Mouse (Mus musculus) embryonic facial prominence, embryonic 13.5 days (tissue): ENCODE results near the gene Tmem248. TPM values are rescaled to one million over a fixed set of nuclear protein-coding genes. Genes with fewer than 3 reads are reported as not detected.

Experiments used
- ATAC-seq: fragments of 200-750 bp; cut with Nextera tagmentation; 2 replicates; pipeline ENCODE4 v1.8.0; 2017; ENCODE audit warnings: low read depth; ENCODE audit not compliant: insufficient number of reproducible peaks, insufficient read depth, low FRiP score, low TSS enrichment
- H3K27ac ChIP-seq: fragments of 300-500 bp; sonication (generic); 2 replicates; pipeline ENCODE4 v1.5.1; 2015; ENCODE audit warnings: moderate library complexity, mild to moderate bottlenecking, inconsistent platforms
- H3K27me3 ChIP-seq: fragments of 300-500 bp; sonication (generic); 2 replicates; pipeline ENCODE4 v1.6.1; 2015; ENCODE audit warnings: mild to moderate bottlenecking, inconsistent platforms
- H3K36me3 ChIP-seq: fragments of 300-500 bp; sonication (generic); 2 replicates; pipeline ENCODE4 v1.6.1; 2015; ENCODE audit warnings: mild to moderate bottlenecking, inconsistent platforms
- H3K4me1 ChIP-seq: fragments of 300-500 bp; sonication (generic); 2 replicates; pipeline ENCODE4 v1.6.1; 2015; ENCODE audit warnings: inconsistent platforms
- H3K4me2 ChIP-seq: fragments of 300-500 bp; sonication (generic); 2 replicates; pipeline ENCODE4 v1.6.1; 2015; ENCODE audit warnings: moderate library complexity, mild to moderate bottlenecking, inconsistent platforms
- H3K4me3 ChIP-seq: fragments of 300-500 bp; sonication (generic); 2 replicates; pipeline ENCODE4 v1.5.1; 2015; ENCODE audit warnings: mild to moderate bottlenecking, inconsistent platforms
- H3K9ac ChIP-seq: fragments of 300-500 bp; sonication (generic); 2 replicates; pipeline ENCODE4 v1.6.1; 2015; ENCODE audit warnings: mild to moderate bottlenecking, inconsistent platforms
- H3K9me3 ChIP-seq: fragments of 300-500 bp; sonication (generic); 2 replicates; pipeline ENCODE4 v1.6.1; 2016; ENCODE audit warnings: inconsistent platforms
- WGBS: fragments of 180-500 bp; shearing (Covaris S2); methylation state at CpG from one replicate; pipeline ENCODE4 v1.1.7; 2015; ENCODE audit warnings: mixed read lengths; 5-methylcytosine and 5-hydroxymethylcytosine counted together
- polyA plus RNA-seq: library from polyadenylated mRNA; unstranded; fragments of >200 nt; fragmentation: Nextera tagmentation; extraction: Ambion mirVana; gene quantifications from 2 replicates; pipeline ENCODE4 v1.2.1, GENCODE M21; 2015

Tmem248 gene
- polyA plus RNA-seq, 1 experiment from 2014 or later: 31.8 TPM

GRCm38 (mm10) chr5:130205441-130206023, 11.3 kb upstream of the Tmem248 start:
- 94% methylated on average over 3 of the region's 3 CpGs for WGBS
- Histone ChIP-seq H3K27ac (no peak overlapping the region), H3K4me2 (no peak overlapping the region), H3K9me3 (no peaks in the 10 kb centered on the region), H3K4me1 (no peaks in the 10 kb centered on the region), H3K4me3 (no peak overlapping the region), H3K9ac (no peak overlapping the region), H3K36me3 (peaks cover 57% of the 10 kb centered on the region), H3K27me3 (no peaks in the 10 kb centered on the region)
- no peak for ATAC-seq

GRCm38 (mm10) chr5:130207299-130207698, 9.6 kb upstream of the Tmem248 start:
- H3K27me3 ChIP-seq: no peaks in the 10 kb centered on the region
- H3K27ac ChIP-seq: no peak overlapping the region
- H3K4me1 ChIP-seq: no peaks in the 10 kb centered on the region
- H3K4me2 ChIP-seq: no peak overlapping the region
- no peak for ATAC-seq
- 95% methylated on average over 4 of the region's 4 CpGs for WGBS
- no peaks in the 10 kb centered on the region for H3K9me3 ChIP-seq
- no peak overlapping the region for H3K4me3 ChIP-seq
- H3K9ac ChIP-seq: no peak overlapping the region
- peaks cover 65% of the 10 kb centered on the region for H3K36me3 ChIP-seq

- Histone ChIP-seq H3K4me2 (no peak overlapping the region), H3K27ac (no peak overlapping the region), H3K4me3 (no peak overlapping the region), H3K36me3 (peaks cover 63% of the 10 kb centered on the region), H3K9me3 (0 out of 2 replicates have a peak, but pooled peaks cover 4% of the 10 kb centered on the region), H3K4me1 (no peaks in the 10 kb centered on the region), H3K9ac (no peak overlapping the region), H3K27me3 (no peaks in the 10 kb centered on the region)
- ATAC-seq: no peak
- 89% methylated on average over 11 of the region's 11 CpGs for WGBS
Observed at GRCm38 (mm10) chr5:130212956-130213355, 3.9 kb upstream of the Tmem248 start.

- H3K27ac ChIP-seq: no peak overlapping the region
- peaks cover 20% of the 10 kb centered on the region for H3K36me3 ChIP-seq
- no peaks in the 10 kb centered on the region for H3K27me3 ChIP-seq
- ATAC-seq: no peak
- H3K4me1 ChIP-seq: peaks cover 10% of the 10 kb centered on the region
- WGBS: 88% methylated on average over 4 of the region's 4 CpGs
- 0 out of 2 replicates have a peak, but pooled peaks cover 7% of the 10 kb centered on the region for H3K9me3 ChIP-seq
- no peak overlapping the region for H3K4me3 ChIP-seq
- no peak overlapping the region for H3K4me2 ChIP-seq
- H3K9ac ChIP-seq: no peak overlapping the region
Observed at GRCm38 (mm10) chr5:130217406-130217805, 525 bp downstream of the Tmem248 start.

GRCm38 (mm10) chr5:130218336-130218735, 1.5 kb downstream of the Tmem248 start:
- peaks cover 11% of the 10 kb centered on the region for H3K36me3 ChIP-seq
- H3K9me3 ChIP-seq: 0 out of 2 replicates have a peak, but pooled peaks cover 7% of the 10 kb centered on the region
- H3K9ac ChIP-seq: no peak overlapping the region
- H3K27me3 ChIP-seq: no peaks in the 10 kb centered on the region
- peaks cover 15% of the 10 kb centered on the region for H3K4me1 ChIP-seq
- WGBS: 88% methylated on average over 5 of the region's 5 CpGs
- no peak overlapping the region for H3K27ac ChIP-seq
- H3K4me2 ChIP-seq: no peak overlapping the region
- no peak overlapping the region for H3K4me3 ChIP-seq
- no peak for ATAC-seq

- peak overlapping the region; percentile 97; the same call in 1 of the 2 replicates for H3K9ac ChIP-seq
- 0 out of 2 replicates have a peak, but pooled peaks cover 7% of the 10 kb centered on the region for H3K9me3 ChIP-seq
- no peaks in the 10 kb centered on the region for H3K27me3 ChIP-seq
- H3K4me2 ChIP-seq: peak overlapping the region; percentile 74
- H3K4me3 ChIP-seq: peak overlapping the region; percentile 100
- peaks cover 26% of the 10 kb centered on the region for H3K4me1 ChIP-seq
- WGBS: 54% methylated on average over 2 of the region's 2 CpGs
- H3K27ac ChIP-seq: no peak overlapping the region
- 0 out of 2 replicates have a peak, but pooled peaks cover 4% of the 10 kb centered on the region for H3K36me3 ChIP-seq
- no peak for ATAC-seq
Observed at GRCm38 (mm10) chr5:130221316-130221715, 4.4 kb downstream of the Tmem248 start.

- H3K4me3 ChIP-seq: peak overlapping the region; percentile 100
- 0 out of 2 replicates have a peak, but pooled peaks cover 7% of the 10 kb centered on the region for H3K9me3 ChIP-seq
- H3K4me2 ChIP-seq: peak overlapping the region; percentile 74
- H3K27ac ChIP-seq: peak overlapping the region; percentile 87
- peak; percentile 48; the same call in 1 of the 2 replicates for ATAC-seq
- H3K9ac ChIP-seq: peak overlapping the region; percentile 97
- H3K27me3 ChIP-seq: no peaks in the 10 kb centered on the region
- 2% methylated on average over 10 of the region's 10 CpGs for WGBS
- H3K4me1 ChIP-seq: peaks cover 27% of the 10 kb centered on the region
- 0 out of 2 replicates have a peak, but pooled peaks cover 4% of the 10 kb centered on the region for H3K36me3 ChIP-seq
Observed at GRCm38 (mm10) chr5:130221760-130222145, 4.9 kb downstream of the Tmem248 start.

DNA sequence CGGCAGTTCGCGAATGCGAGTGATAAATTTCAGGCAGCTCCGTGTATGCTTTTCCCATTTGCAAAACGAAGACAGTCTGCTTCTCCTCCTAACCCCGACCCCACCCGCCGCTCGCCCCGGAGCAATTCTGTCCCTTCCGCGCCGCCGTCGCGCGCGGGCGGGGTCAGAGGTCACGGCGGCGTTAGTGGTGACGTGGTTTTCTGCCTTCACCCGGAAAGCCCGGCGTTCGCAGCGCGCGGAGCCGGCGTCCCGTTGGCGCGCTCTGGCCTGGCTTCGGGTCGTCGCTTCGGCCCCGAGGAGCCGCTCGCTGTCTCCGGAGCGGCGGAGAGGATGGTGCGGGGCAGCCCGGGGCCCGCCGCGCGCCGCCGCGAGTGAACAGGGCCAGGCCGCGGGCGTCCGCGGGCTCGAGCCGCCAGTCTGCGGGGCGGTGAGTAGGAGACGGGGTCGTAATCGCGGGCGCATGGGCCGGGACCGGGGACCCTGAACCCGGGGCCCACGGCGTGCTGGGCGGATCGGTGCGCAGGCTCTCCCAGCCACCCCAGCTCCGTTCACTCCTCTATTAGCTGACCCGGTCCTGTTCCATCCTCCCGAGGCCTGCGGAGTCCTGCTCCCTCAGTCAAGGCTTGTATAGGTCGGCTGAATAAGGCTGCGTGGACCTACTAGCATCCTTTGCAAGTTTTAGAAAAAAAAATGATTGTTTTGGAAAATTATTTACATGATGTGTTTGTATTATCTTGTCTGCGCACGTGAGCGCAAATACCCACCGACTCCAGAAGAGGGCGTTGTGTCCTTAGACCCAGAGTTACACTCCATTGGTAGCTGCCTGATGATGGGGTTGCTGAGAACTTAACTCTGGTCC, 5.5 kb downstream of the Tmem248 start:
- ATAC-seq: peak; percentile 75
- peak overlapping the region; percentile 74 for H3K4me2 ChIP-seq
- 0 out of 2 replicates have a peak, but pooled peaks cover 7% of the 10 kb centered on the region for H3K9me3 ChIP-seq
- H3K4me3 ChIP-seq: peak overlapping the region; percentile 100
- H3K4me1 ChIP-seq: peaks cover 30% of the 10 kb centered on the region
- H3K9ac ChIP-seq: peak overlapping the region; percentile 97
- H3K27ac ChIP-seq: peak overlapping the region; percentile 87
- WGBS: under 1% methylated on average over 88 of the region's 88 CpGs
- no peaks in the 10 kb centered on the region for H3K27me3 ChIP-seq
- 0 out of 2 replicates have a peak, but pooled peaks cover 4% of the 10 kb centered on the region for H3K36me3 ChIP-seq

- Histone ChIP-seq H3K9ac (0 out of 2 replicates have a peak overlapping the region, but pooled peaks have one; percentile 11), H3K27me3 (no peaks in the 10 kb centered on the region), H3K27ac (no peak overlapping the region), H3K4me1 (peaks cover 20% of the 10 kb centered on the region), H3K4me3 (no peak overlapping the region), H3K36me3 (peaks cover 30% of the 10 kb centered on the region), H3K9me3 (no peaks in the 10 kb centered on the region), H3K4me2 (no peak overlapping the region)
- WGBS: 92% methylated on average over 3 of the region's 3 CpGs
- ATAC-seq: no peak
Observed at GRCm38 (mm10) chr5:130226790-130227189, 9.9 kb downstream of the Tmem248 start.

GRCm38 (mm10) chr5:130228120-130228519, 11.2 kb downstream of the Tmem248 start:
- Histone ChIP-seq H3K9me3 (no peaks in the 10 kb centered on the region), H3K27ac (no peak overlapping the region), H3K36me3 (peaks cover 43% of the 10 kb centered on the region), H3K4me3 (no peak overlapping the region), H3K9ac (no peak overlapping the region), H3K4me1 (peaks cover 17% of the 10 kb centered on the region), H3K4me2 (no peak overlapping the region), H3K27me3 (no peaks in the 10 kb centered on the region)
- 74% methylated on average over 4 of the region's 4 CpGs for WGBS
- ATAC-seq: no peak

DNA sequence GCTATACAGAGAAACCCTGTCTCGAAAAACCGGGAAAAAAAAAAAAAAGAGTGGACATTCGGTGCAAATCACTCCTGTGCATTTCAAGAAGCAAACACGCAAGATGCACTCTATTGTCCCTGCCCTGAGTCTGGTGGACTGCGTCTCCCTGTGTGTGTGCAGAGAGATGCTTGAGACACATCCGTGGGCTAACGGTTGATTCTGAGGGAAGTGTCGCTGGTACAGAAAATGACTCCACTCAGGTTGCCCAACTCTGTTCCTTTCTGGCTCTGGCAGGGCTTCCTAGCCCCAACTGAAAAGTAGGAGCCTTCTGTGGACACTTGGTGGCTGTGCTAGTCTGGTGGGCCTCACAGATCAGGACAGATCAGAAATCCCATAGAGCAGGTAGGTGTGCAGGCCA, 19.4 kb downstream of the Tmem248 start:
- Histone ChIP-seq H3K4me3 (no peak overlapping the region), H3K9ac (no peak overlapping the region), H3K9me3 (no peaks in the 10 kb centered on the region), H3K36me3 (peaks cover 93% of the 10 kb centered on the region), H3K4me1 (no peaks in the 10 kb centered on the region), H3K4me2 (no peak overlapping the region), H3K27me3 (no peaks in the 10 kb centered on the region), H3K27ac (no peak overlapping the region)
- ATAC-seq: no peak
- WGBS: 98% methylated on average over 8 of the region's 8 CpGs
